Mouse (Mus musculus) forebrain, embryonic 16.5 days (tissue): ENCODE data around the gene Rad51b. TPM values are rescaled to one million over a fixed set of nuclear protein-coding genes. Genes with fewer than 3 reads are reported as not detected.

ENCODE experiments used
- ATAC-seq: fragments of 200-750 bp; cut with Nextera tagmentation; 2 replicates; pipeline ENCODE4 v1.8.0; 2017; ENCODE audit warnings: mild to moderate bottlenecking, moderate library complexity
- H3K27ac ChIP-seq: fragments of 300-500 bp; sonication (generic); 2 replicates; pipeline ENCODE4 v1.5.1; 2014; ENCODE audit warnings: low read length, control low read depth
- H3K27me3 ChIP-seq: fragments of 300-500 bp; sonication (generic); replicated peaks from 2 replicates; pipeline ENCODE4 v1.6.1; 2014; ENCODE audit warnings: low read length; ENCODE audit not compliant: control insufficient read depth, insufficient read depth
- H3K36me3 ChIP-seq: fragments of 300-500 bp; sonication (generic); 2 replicates; pipeline ENCODE4 v1.6.1; 2014; ENCODE audit not compliant: control insufficient read depth, insufficient read depth
- H3K4me1 ChIP-seq: fragments of 300-500 bp; sonication (generic); replicated peaks from 2 replicates; pipeline ENCODE4 v1.6.1; 2014; ENCODE audit warnings: low read length; ENCODE audit not compliant: control insufficient read depth, insufficient read depth
- H3K4me2 ChIP-seq: fragments of 300-500 bp; sonication (generic); 2 replicates; pipeline ENCODE4 v1.6.1; 2014; ENCODE audit warnings: mild to moderate bottlenecking, low read length, control low read depth
- H3K4me3 ChIP-seq: fragments of 300-500 bp; sonication (generic); replicated peaks from 2 replicates; pipeline ENCODE4 v1.5.1; 2014; ENCODE audit warnings: mild to moderate bottlenecking, low read length, control low read depth
- H3K9ac ChIP-seq: fragments of 300-500 bp; sonication (generic); replicated peaks from 2 replicates; pipeline ENCODE4 v1.6.1; 2014; ENCODE audit warnings: low read depth, low read length, control low read depth
- H3K9me3 ChIP-seq: fragments of 300-500 bp; sonication (generic); 2 replicates; pipeline ENCODE4 v1.6.1; 2016; ENCODE audit warnings: low read length; ENCODE audit not compliant: control insufficient read depth
- whole genome bisulfite sequencing: fragments of 180-500 bp; shearing (Covaris S2); extraction: QIAGEN DNeasy Blood & Tissue Kit; methylation state at CpG from one replicate; pipeline ENCODE4 v1.1.7; 2014; 5-methylcytosine and 5-hydroxymethylcytosine counted together
- polyA plus RNA-seq: library from polyadenylated mRNA; unstranded; fragments of >200 nt; fragmentation: Nextera tagmentation; extraction: Ambion mirVana; gene quantifications from 2 replicates; pipeline ENCODE4 v1.2.1, GENCODE M21; 2015

Gene Rad51b
- polyA plus RNA-seq, 1 experiment from 2014 or later = 2.6 TPM

- Histone ChIP-seq H3K4me1 (peaks cover 20% of the 10 kb centered on the region), H3K9ac (no peak overlapping the region), H3K27ac (peak overlapping the region; percentile 41), H3K4me2 (no peak overlapping the region), H3K36me3 (no peaks in the 10 kb centered on the region), H3K27me3 (no peaks in the 10 kb centered on the region; the same call in 1 of the 2 replicates), H3K4me3 (no peak overlapping the region), H3K9me3 (no peaks in the 10 kb centered on the region)
- WGBS = 13% methylated on average over 1 of the region's 1 CpGs
- 0 out of 2 replicates have a peak, but pooled peaks have one; percentile 7 for ATAC-seq
Measured at GRCm38 (mm10) chr12:79534778-79535177, 237.7 kb downstream of the Rad51b start.

DNA sequence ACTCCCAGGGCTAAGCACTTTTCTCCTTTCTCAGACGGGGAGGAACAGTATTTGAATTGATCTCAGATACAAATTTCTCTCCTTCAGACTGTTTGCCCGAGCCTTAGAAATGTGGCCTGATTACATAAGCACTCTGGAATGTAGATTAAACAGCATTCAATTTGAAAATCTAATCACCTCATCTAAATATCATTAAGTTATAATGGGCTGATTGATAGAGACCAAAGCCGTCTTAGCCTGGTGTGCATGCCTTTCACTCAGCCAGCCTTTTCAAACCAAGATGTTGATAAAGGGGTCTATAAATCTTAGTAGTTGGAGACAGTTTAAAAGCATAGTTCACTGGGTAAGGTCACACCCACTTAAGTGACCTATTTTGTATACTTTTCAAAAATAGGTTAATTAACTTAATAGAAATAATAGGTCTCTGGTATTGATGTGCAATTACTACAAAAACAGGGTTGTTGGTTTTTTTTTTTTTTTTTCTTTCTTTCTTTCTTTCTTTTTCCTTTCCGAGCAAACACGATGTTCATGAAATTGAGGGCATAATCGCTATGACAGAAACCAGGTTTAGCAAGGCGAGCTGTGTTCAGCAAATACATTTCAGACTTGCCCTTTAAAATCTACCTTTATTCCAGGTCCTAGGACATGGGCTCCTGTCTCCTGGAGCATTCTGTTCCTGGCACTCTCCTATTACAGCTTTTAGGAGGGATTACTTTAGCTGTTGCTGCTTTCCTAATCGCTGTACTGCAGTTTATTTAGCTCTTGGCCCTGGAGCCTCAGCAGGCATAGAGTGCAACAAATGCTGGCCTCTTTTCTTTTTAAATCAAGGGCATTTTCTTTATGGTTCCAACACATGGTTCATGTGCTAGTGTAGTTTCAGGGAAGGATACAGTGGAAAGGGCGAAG is 238.7 kb downstream of the Rad51b start:
- Histone ChIP-seq H3K36me3 (no peaks in the 10 kb centered on the region), H3K9ac (no peak overlapping the region), H3K4me2 (no peak overlapping the region), H3K9me3 (no peaks in the 10 kb centered on the region), H3K4me3 (no peak overlapping the region), H3K27ac (peak overlapping the region; percentile 43), H3K27me3 (no peaks in the 10 kb centered on the region; the same call in 1 of the 2 replicates), H3K4me1 (peaks cover 15% of the 10 kb centered on the region)
- peak; percentile 91 for ATAC-seq
- 11% methylated on average over 9 of the region's 9 CpGs for WGBS

DNA sequence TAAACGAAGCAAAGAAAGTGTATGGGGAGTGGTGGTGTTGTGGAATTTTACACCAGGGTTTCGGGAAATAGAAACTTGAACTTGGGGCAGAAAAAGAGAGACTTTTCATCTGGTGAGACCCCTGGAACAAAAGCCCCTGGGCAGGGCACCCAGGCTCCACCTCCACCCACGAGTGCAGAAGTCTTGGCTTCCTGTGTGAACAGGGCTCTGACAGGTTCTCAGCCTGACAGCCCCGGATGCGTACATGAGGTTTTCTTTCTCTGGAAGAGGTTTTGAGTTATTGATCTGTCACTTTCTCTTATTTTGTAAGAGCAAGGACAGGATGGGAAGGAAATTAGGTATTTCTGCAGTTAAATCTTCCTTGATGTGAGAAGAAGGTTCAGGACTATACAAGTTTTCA is 243.1 kb downstream of the Rad51b start:
- Histone ChIP-seq H3K36me3 (no peaks in the 10 kb centered on the region), H3K27me3 (no peaks in the 10 kb centered on the region; the same call in 1 of the 2 replicates), H3K4me2 (no peak overlapping the region), H3K27ac (no peak overlapping the region), H3K9ac (no peak overlapping the region), H3K4me1 (peaks cover 7% of the 10 kb centered on the region), H3K4me3 (no peak overlapping the region), H3K9me3 (no peaks in the 10 kb centered on the region)
- WGBS = 68% methylated on average over 5 of the region's 5 CpGs
- ATAC-seq = no peak

DNA sequence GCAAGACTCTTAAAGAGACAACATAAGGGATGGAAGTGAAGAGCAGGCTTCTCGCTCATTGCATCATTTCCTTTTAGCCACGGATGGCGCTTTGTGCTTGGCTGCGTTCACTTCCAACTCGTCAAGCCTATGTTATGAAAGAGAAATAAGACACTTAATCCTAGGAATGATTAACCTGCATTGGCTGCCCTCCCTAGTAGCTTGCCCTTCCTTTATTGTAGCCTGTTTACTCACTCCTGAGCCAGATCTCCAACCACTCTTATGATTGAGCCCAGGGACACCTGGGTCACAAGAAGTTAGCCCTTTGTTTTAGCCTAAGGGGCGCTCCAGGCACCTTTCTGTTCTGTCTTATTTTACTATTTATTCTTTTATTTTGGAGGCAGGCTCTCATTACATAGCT is 244.5 kb downstream of the Rad51b start:
- Histone ChIP-seq H3K4me1 (no peaks in the 10 kb centered on the region), H3K9me3 (no peaks in the 10 kb centered on the region), H3K9ac (no peak overlapping the region), H3K27me3 (no peaks in the 10 kb centered on the region; the same call in 1 of the 2 replicates), H3K4me3 (no peak overlapping the region), H3K4me2 (no peak overlapping the region), H3K27ac (no peak overlapping the region), H3K36me3 (no peaks in the 10 kb centered on the region)
- 81% methylated on average over 6 of the region's 6 CpGs for WGBS
- ATAC-seq = no peak

DNA sequence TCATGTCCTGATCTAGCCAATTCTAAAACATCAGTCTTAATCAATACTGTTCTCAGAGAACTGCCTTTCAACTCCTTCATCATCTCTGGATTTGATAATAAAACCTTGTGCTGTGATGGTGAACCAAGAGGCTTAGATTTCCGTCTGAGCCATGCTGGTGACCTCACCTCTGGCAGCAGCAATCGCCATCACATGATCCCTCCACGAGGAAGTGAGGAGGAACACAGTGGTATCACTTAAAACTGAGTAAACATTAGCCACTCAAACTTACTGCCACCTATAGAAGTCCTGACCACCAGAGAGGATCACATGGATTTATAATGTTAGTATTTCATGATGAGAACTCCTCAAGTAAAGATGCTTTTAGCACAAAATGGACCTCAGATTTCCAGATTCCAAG is 248.0 kb downstream of the Rad51b start:
- ATAC-seq = no peak
- H3K9ac ChIP-seq = no peak overlapping the region
- H3K27me3 ChIP-seq = no peaks in the 10 kb centered on the region
- H3K9me3 ChIP-seq = no peaks in the 10 kb centered on the region
- H3K4me1 ChIP-seq = no peaks in the 10 kb centered on the region
- 87% methylated on average over 3 of the region's 3 CpGs for WGBS
- H3K4me2 ChIP-seq = no peak overlapping the region
- no peak overlapping the region for H3K4me3 ChIP-seq
- H3K27ac ChIP-seq = no peak overlapping the region
- no peaks in the 10 kb centered on the region for H3K36me3 ChIP-seq

DNA sequence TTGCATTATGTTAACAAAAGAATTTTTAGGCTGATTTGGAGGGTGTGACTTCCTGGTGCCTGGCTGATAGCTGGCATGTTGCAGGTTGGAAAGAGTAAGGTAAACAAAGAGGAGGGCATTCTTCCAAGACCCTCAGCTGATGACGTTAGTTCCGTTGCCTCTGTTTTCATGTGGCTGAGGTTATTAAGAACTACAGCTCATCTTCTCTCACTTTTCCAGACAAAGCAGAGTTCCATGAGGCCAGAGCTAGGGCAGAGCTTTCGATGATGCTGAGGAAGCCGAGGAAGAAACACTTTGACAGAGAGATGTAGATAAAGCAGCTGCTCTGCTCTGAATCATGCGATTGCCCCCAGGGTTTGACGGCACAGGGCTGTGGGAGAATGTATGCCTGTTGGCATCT is 250.5 kb downstream of the Rad51b start:
- Histone ChIP-seq H3K36me3 (no peaks in the 10 kb centered on the region), H3K9ac (no peak overlapping the region), H3K27ac (no peak overlapping the region), H3K27me3 (no peaks in the 10 kb centered on the region), H3K4me2 (no peak overlapping the region), H3K9me3 (no peaks in the 10 kb centered on the region), H3K4me3 (no peak overlapping the region), H3K4me1 (no peaks in the 10 kb centered on the region)
- WGBS = 66% methylated on average over 6 of the region's 6 CpGs
- no peak for ATAC-seq

GRCm38 (mm10) chr12:79548607-79549330 is 251.7 kb downstream of the Rad51b start:
- no peaks in the 10 kb centered on the region for H3K9me3 ChIP-seq
- ATAC-seq = no peak
- H3K4me1 ChIP-seq = no peaks in the 10 kb centered on the region
- WGBS = 65% methylated on average over 8 of the region's 8 CpGs
- H3K9ac ChIP-seq = no peak overlapping the region
- H3K27ac ChIP-seq = no peak overlapping the region
- no peak overlapping the region for H3K4me3 ChIP-seq
- H3K4me2 ChIP-seq = no peak overlapping the region
- no peaks in the 10 kb centered on the region for H3K27me3 ChIP-seq
- H3K36me3 ChIP-seq = no peaks in the 10 kb centered on the region

DNA sequence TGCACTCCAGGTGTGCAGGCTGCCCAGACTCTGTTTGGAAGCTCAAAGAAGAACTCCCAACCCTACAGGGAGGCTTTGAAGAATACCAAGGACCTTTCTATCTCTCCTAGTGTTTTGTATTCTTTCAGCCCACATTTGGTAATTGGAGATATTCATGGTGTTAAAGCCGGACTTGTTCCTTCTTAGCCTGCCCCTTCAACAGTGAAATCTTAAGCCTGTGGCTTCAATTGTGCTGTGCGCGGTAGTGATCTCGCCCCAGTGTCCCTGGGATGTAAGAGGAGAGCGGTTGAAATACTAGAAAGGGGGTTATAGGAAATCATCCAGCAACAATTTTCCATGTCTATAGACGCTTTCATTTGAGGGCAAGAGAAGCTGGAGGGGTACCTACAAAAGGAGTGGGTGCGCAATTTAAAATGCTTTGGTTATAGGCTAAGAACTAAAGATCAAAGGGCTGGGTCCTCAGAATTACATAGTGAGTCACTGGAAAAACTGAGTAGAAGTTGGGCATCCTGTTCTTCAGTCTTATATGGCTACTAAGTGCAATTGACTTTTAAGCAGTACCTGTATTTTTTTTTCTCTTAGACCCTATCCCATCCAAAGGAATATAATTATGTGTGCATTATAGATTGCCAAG is 253.1 kb downstream of the Rad51b start:
- Histone ChIP-seq H3K9me3 (no peaks in the 10 kb centered on the region), H3K9ac (no peak overlapping the region), H3K4me2 (no peak overlapping the region), H3K36me3 (no peaks in the 10 kb centered on the region), H3K4me1 (no peaks in the 10 kb centered on the region), H3K4me3 (no peak overlapping the region), H3K27ac (no peak overlapping the region), H3K27me3 (no peaks in the 10 kb centered on the region)
- WGBS = 70% methylated on average over 7 of the region's 7 CpGs
- no peak for ATAC-seq

- Histone ChIP-seq H3K9ac (no peak overlapping the region), H3K4me2 (no peak overlapping the region), H3K27me3 (no peaks in the 10 kb centered on the region), H3K9me3 (no peaks in the 10 kb centered on the region), H3K4me1 (no peaks in the 10 kb centered on the region), H3K27ac (no peak overlapping the region), H3K4me3 (no peak overlapping the region), H3K36me3 (no peaks in the 10 kb centered on the region)
- no peak for ATAC-seq
- 89% methylated on average over 1 of the region's 1 CpGs for whole genome bisulfite sequencing
Measured at GRCm38 (mm10) chr12:79551274-79551673, 254.2 kb downstream of the Rad51b start.
